Mouse (Mus musculus) gastrocnemius, postnatal 14 days (tissue): ENCODE measurements around the gene Cyp2g1. TPM values are rescaled to one million over a fixed set of nuclear protein-coding genes. Genes with fewer than 3 reads are reported as not detected.
"Not testable (repeated sequence)": the region's sequence is repeated elsewhere in the genome, so short reads cannot be mapped to it uniquely, and the experiment has no call there.

Experiments used
- DNase-seq: peaks from one replicate; pipeline ENCODE4 v3.0.0; 2021; ENCODE audit warnings: mixed read lengths
- intact Hi-C: fragments of 180-260 bp; cut with DNase I; formaldehyde crosslinking; loops from one replicate; pipeline ENCODE4 v1.15.1; 2025; ENCODE audit warnings: low total_unique reads
- total RNA-seq, 2 experiments: library from RNA; stranded (reverse); gene quantifications; 2 replicates each; pipeline ENCODE4 v1.2.3; 2021

The Cyp2g1 gene
- total RNA-seq, 2 experiments from 2014 or later: not detected

DNA sequence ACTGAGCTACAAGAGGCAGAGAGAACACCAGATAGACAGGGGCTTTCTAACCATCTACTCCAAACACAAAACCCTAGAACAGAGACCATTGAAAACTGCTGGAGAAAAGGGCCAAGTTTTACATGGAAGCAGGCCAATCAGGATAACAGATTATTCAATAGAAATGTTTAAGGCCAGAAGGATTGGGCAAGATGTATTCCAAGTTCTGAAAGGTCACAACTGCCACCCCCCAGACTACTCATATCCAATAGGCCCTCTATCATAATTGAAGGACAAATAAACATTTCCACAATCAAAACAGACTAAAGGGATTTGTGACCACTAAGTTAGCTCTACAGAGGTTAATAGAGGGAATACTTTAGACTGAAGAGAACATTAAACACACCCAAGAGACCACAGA lies 41.4 kb downstream of the Cyp2g1 start:
- DNase-seq, intact Hi-C loops: not testable (repeated sequence)

Other genes with a start within 250 kb of the Cyp2g1 start
- not detected for gene Vmn1r185, start 190.4 kb upstream of the Cyp2g1 start, total RNA-seq
- not detected for gene Cyp2b23, start 122.5 kb upstream of the Cyp2g1 start, total RNA-seq
- not detected for gene Cyp2b19, start 51.8 kb upstream of the Cyp2g1 start, total RNA-seq
- gene Cyp2a5, start 26.4 kb downstream of the Cyp2g1 start, total RNA-seq: not detected
- gene Cyp2a22, start 130.5 kb downstream of the Cyp2g1 start, total RNA-seq: not detected
- not detected for gene Cyp2a12, start 220.2 kb downstream of the Cyp2g1 start, total RNA-seq